Mouse (Mus musculus) layer of hippocampus, postnatal 14 days (tissue): ENCODE data around the gene Hmox1. TPM values are rescaled to one million over a fixed set of nuclear protein-coding genes. Genes with fewer than 3 reads are reported as not detected.

Experiments used
- total RNA-seq, 2 experiments: library from RNA; stranded (reverse); gene quantifications; 2 replicates each; pipeline ENCODE4 v1.2.3; 2021

The Hmox1 gene
- total RNA-seq, 2 experiments from 2014 or later, result 5.0 to 6.0 TPM

Other genes with a start within 250 kb of the Hmox1 start
- gene Isx, start 220.4 kb upstream of the Hmox1 start, total RNA-seq, result not detected
- gene Hmgxb4, start 100.3 kb upstream of the Hmox1 start, total RNA-seq, result 10 to 100 TPM; 26.4 to 27.9 TPM
- 10 to 100 TPM; 33.3 to 35.6 TPM for gene Tom1, start 59.9 kb upstream of the Hmox1 start, total RNA-seq
- gene Mcm5, start 15.9 kb downstream of the Hmox1 start, total RNA-seq, result 1 to 10 TPM; 7.2 to 7.6 TPM
- 10 to 100 TPM; 40.0 to 45.0 TPM for gene Rasd2, start 120.3 kb downstream of the Hmox1 start, total RNA-seq